Mouse (Mus musculus): ENCODE results near the gene Gm3952.

The Gm3952 gene

GRCm38 (mm10) chr8:128798594-128798993 is at the start of gene Gm3952:
TSS of gene Gm3952 (minus strand) at chr8:128798694.
- in situ Hi-C loops (cut with MboI, MseI) = no loop called here

- in situ Hi-C loops (cut with MboI, MseI) = no loop called here
These were observed 45.3 kb upstream of the Gm3952 start for GRCm38 (mm10) chr8:128843749-128844148.

- in situ Hi-C loops (cut with MboI, MseI) = no loop called here
These were observed 14.0 kb upstream of the Gm3952 start for GRCm38 (mm10) chr8:128812521-128812920.

GRCm38 (mm10) chr8:128735692-128736091 is 62.8 kb downstream of the Gm3952 start:
- in situ Hi-C loops (cut with MboI, MseI) = no loop called here

- in situ Hi-C loops (cut with MboI, MseI) = no loop called here
These were observed 64.4 kb downstream of the Gm3952 start for GRCm38 (mm10) chr8:128734118-128734517.

GRCm38 (mm10) chr8:128732254-128732653 is 66.2 kb downstream of the Gm3952 start:
- in situ Hi-C loops (cut with MboI, MseI) = no loop called here

- in situ Hi-C loops (cut with MboI, MseI) = no loop called here
These were observed 71.3 kb downstream of the Gm3952 start for GRCm38 (mm10) chr8:128727213-128727612.

GRCm38 (mm10) chr8:128724819-128725218 is 73.7 kb downstream of the Gm3952 start:
- in situ Hi-C loops (cut with MboI, MseI) = loop anchor here (25.0 kb wide), 2 partner anchors 188 to 1538 kb away; no protein-coding TSS in a partner anchor

- in situ Hi-C loops (cut with MboI, MseI) = loop anchor here (25.0 kb wide), 2 partner anchors 179 to 1529 kb away; no protein-coding TSS in a partner anchor
These were observed 82.3 kb downstream of the Gm3952 start for GRCm38 (mm10) chr8:128716184-128716583.

- in situ Hi-C loops (cut with MboI, MseI) = loop anchor here (25.0 kb wide), 2 partner anchors 172 to 1522 kb away; no protein-coding TSS in a partner anchor
These were observed 89.2 kb downstream of the Gm3952 start for GRCm38 (mm10) chr8:128709261-128709660.

- in situ Hi-C loops (cut with MboI, MseI) = loop anchor here (25.0 kb wide), 2 partner anchors 168 to 1518 kb away; no protein-coding TSS in a partner anchor
These were observed 93.7 kb downstream of the Gm3952 start for GRCm38 (mm10) chr8:128704836-128705235.

GRCm38 (mm10) chr8:128704376-128704775 is 94.1 kb downstream of the Gm3952 start:
- in situ Hi-C loops (cut with MboI, MseI) = loop anchor here (25.0 kb wide), 2 partner anchors 167 to 1517 kb away; no protein-coding TSS in a partner anchor

- in situ Hi-C loops (cut with MboI, MseI) = no loop called here
These were observed 100.5 kb downstream of the Gm3952 start for GRCm38 (mm10) chr8:128697945-128698344.

- in situ Hi-C loops (cut with MboI, MseI) = no loop called here
These were observed 101.6 kb downstream of the Gm3952 start for GRCm38 (mm10) chr8:128696701-128697397.
